Mouse (Mus musculus) embryonic fibroblast, embryonic 13.5 days (primary cell): ENCODE measurements around the gene Prickle4. TPM values are rescaled to one million over a fixed set of nuclear protein-coding genes. Genes with fewer than 3 reads are reported as not detected.

Source experiments
- H3K27ac ChIP-seq: 2 replicates; pipeline ENCODE4 v1.5.1; 2012; ENCODE audit warnings: low read length, control low read depth, inconsistent platforms; ENCODE audit not compliant: insufficient read depth
- H3K4me1 ChIP-seq: 2 replicates; pipeline ENCODE4 v1.6.1; 2011; ENCODE audit warnings: low read length; ENCODE audit not compliant: control insufficient read depth, insufficient read depth
- H3K4me3 ChIP-seq: 2 replicates; pipeline ENCODE4 v1.5.1; 2011; ENCODE audit warnings: mild to moderate bottlenecking, control low read depth, low read length; ENCODE audit not compliant: insufficient read depth
- CTCF ChIP-seq: IDR thresholded peaks from 2 replicates; pipeline ENCODE4 v1.5.1; 2011; ENCODE audit warnings: mild to moderate bottlenecking, control low read depth, low read length, moderate library complexity, borderline replicate concordance; ENCODE audit not compliant: insufficient read depth
- POLR2A ChIP-seq: IDR thresholded peaks from 2 replicates; pipeline ENCODE4 v1.6.1; 2011; ENCODE audit warnings: low read depth, mild to moderate bottlenecking, control low read depth, low read length, moderate library complexity
- polyA plus RNA-seq: library from polyadenylated mRNA; stranded (reverse); fragments of >200 nt; gene quantifications from 2 replicates; pipeline ENCODE4 v1.2.4, GENCODE M21; 2011; ENCODE audit warnings: low read depth; ENCODE audit not compliant: missing spikeins, insufficient read length

Gene Prickle4
- polyA plus RNA-seq, 1 experiment = not detected

- H3K4me1 ChIP-seq = no peaks in the 10 kb centered on the region
- no peak for TF ChIP-seq POLR2A
- TF ChIP-seq CTCF = no peak
- no peak overlapping the region for H3K4me3 ChIP-seq
- no peak overlapping the region for H3K27ac ChIP-seq
Observed at GRCm38 (mm10) chr17:47735553-47736100, 41.1 kb upstream of the Prickle4 start.

GRCm38 (mm10) chr17:47730633-47731575 is 36.4 kb upstream of the Prickle4 start:
- H3K4me1 ChIP-seq = no peaks in the 10 kb centered on the region
- no peak for TF ChIP-seq POLR2A
- no peak for TF ChIP-seq CTCF
- H3K4me3 ChIP-seq = no peak overlapping the region
- no peak overlapping the region for H3K27ac ChIP-seq

GRCm38 (mm10) chr17:47726566-47726965 is 32.0 kb upstream of the Prickle4 start, which contains the start of gene Pgc:
TSS of gene Pgc (plus strand) at chr17:47726842.
- H3K27ac ChIP-seq = no peak within 1 kb of the TSS

GRCm38 (mm10) chr17:47721183-47721582 is 26.6 kb upstream of the Prickle4 start:
- TF ChIP-seq CTCF = no peak
- no peak for TF ChIP-seq POLR2A
- no peak overlapping the region for H3K27ac ChIP-seq
- no peak overlapping the region for H3K4me3 ChIP-seq
- no peaks in the 10 kb centered on the region for H3K4me1 ChIP-seq

More at GRCm38 (mm10) chr17:47726566-47726965, 32.0 kb upstream of the Prickle4 start, which contains the start of gene Pgc:
- TF ChIP-seq POLR2A (no peak), CTCF (no peak)
- Histone ChIP-seq H3K4me1 (no peaks in the 10 kb centered on the region), H3K4me3 (no peak within 1 kb of the TSS)

- H3K4me3 ChIP-seq = no peak overlapping the region
- H3K4me1 ChIP-seq = no peaks in the 10 kb centered on the region
- TF ChIP-seq POLR2A (no peak), CTCF (no peak)
- H3K27ac ChIP-seq = no peak overlapping the region
Observed at GRCm38 (mm10) chr17:47715037-47715436, 20.5 kb upstream of the Prickle4 start.

GRCm38 (mm10) chr17:47712889-47713571 is 18.5 kb upstream of the Prickle4 start:
- H3K4me3 ChIP-seq = no peak overlapping the region
- no peaks in the 10 kb centered on the region for H3K4me1 ChIP-seq
- no peak for TF ChIP-seq CTCF
- TF ChIP-seq POLR2A = no peak
- H3K27ac ChIP-seq = no peak overlapping the region

- H3K27ac ChIP-seq = no peak overlapping the region
- no peaks in the 10 kb centered on the region for H3K4me1 ChIP-seq
- H3K4me3 ChIP-seq = no peak overlapping the region
- TF ChIP-seq POLR2A (no peak), CTCF (no peak)
Observed at GRCm38 (mm10) chr17:47711883-47712282, 17.3 kb upstream of the Prickle4 start.

- TF ChIP-seq POLR2A = no peak
- no peak for TF ChIP-seq CTCF
- Histone ChIP-seq H3K27ac (no peak overlapping the region), H3K4me1 (no peaks in the 10 kb centered on the region), H3K4me3 (no peak overlapping the region)
Observed at GRCm38 (mm10) chr17:47710036-47710435, 15.5 kb upstream of the Prickle4 start.

GRCm38 (mm10) chr17:47708972-47709371 is 14.4 kb upstream of the Prickle4 start:
- no peaks in the 10 kb centered on the region for H3K4me1 ChIP-seq
- TF ChIP-seq CTCF (no peak), POLR2A (no peak)
- H3K27ac ChIP-seq = no peak overlapping the region
- no peak overlapping the region for H3K4me3 ChIP-seq

GRCm38 (mm10) chr17:47707961-47708360 is 13.4 kb upstream of the Prickle4 start:
- Histone ChIP-seq H3K27ac (no peak overlapping the region), H3K4me3 (no peak overlapping the region), H3K4me1 (no peaks in the 10 kb centered on the region)
- no peak for TF ChIP-seq CTCF
- TF ChIP-seq POLR2A = no peak
